Mouse (Mus musculus) midbrain, postnatal 0 days (tissue): Measurements from ENCODE around the gene Plcl1. TPM values are rescaled to one million over a fixed set of nuclear protein-coding genes. Genes with fewer than 3 reads are reported as not detected.

ENCODE experiments used
- ATAC-seq: fragments of 200-750 bp; cut with Nextera tagmentation; 2 replicates; pipeline ENCODE4 v1.8.0; 2017; ENCODE audit warnings: moderate number of reproducible peaks, mild to moderate bottlenecking, moderate TSS enrichment, moderate library complexity; ENCODE audit not compliant: low FRiP score
- DNase-seq: peaks from one replicate; pipeline ENCODE4 v3.0.0-alpha.2; 2015; ENCODE audit warnings: low spot score
- H3K27ac ChIP-seq: fragments of 300-500 bp; sonication (generic); 2 replicates; pipeline ENCODE4 v1.5.1; 2014; ENCODE audit warnings: low read depth, mild to moderate bottlenecking, low read length, mixed read lengths
- H3K27me3 ChIP-seq: fragments of 300-500 bp; sonication (generic); 2 replicates; pipeline ENCODE4 v1.6.1; 2014; ENCODE audit warnings: low read length, control low read depth, mixed read lengths; ENCODE audit not compliant: insufficient read depth
- H3K36me3 ChIP-seq: fragments of 300-500 bp; sonication (generic); 2 replicates; pipeline ENCODE4 v1.6.1; 2014; ENCODE audit warnings: low read length, control low read depth, mixed read lengths; ENCODE audit not compliant: insufficient read depth
- H3K4me1 ChIP-seq: fragments of 300-500 bp; sonication (generic); 2 replicates; pipeline ENCODE4 v1.6.1; 2014; ENCODE audit warnings: mild to moderate bottlenecking, control low read depth, antibody characterized with exemption, low read length, mixed read lengths; ENCODE audit not compliant: insufficient read depth
- H3K4me2 ChIP-seq: fragments of 300-500 bp; sonication (generic); 2 replicates; pipeline ENCODE4 v1.6.1; 2014; ENCODE audit warnings: low read depth, mild to moderate bottlenecking, low read length, mixed read lengths; ENCODE audit not compliant: poor library complexity, severe bottlenecking
- H3K4me3 ChIP-seq: fragments of 300-500 bp; sonication (generic); 2 replicates; pipeline ENCODE4 v1.5.1; 2014; ENCODE audit warnings: low read depth, mild to moderate bottlenecking, low read length, moderate library complexity
- H3K9ac ChIP-seq: fragments of 300-500 bp; sonication (generic); replicated peaks from 2 replicates; pipeline ENCODE4 v1.6.1; 2014; ENCODE audit warnings: mild to moderate bottlenecking, low read length, moderate library complexity, mixed read lengths; ENCODE audit not compliant: poor library complexity, severe bottlenecking
- H3K9me3 ChIP-seq: fragments of 300-500 bp; sonication (generic); 2 replicates; pipeline ENCODE4 v1.6.1; 2016; ENCODE audit warnings: low read length, control low read depth
- CTCF ChIP-seq: IDR thresholded peaks from 2 replicates; pipeline ENCODE4 v1.5.1; 2016; ENCODE audit warnings: antibody characterized with exemption, mild to moderate bottlenecking
- WGBS: fragments of 180-500 bp; shearing (Covaris S2); extraction: QIAGEN DNeasy Blood & Tissue Kit; methylation state at CpG from one replicate; pipeline ENCODE4 v1.1.7; 2014; 5-methylcytosine and 5-hydroxymethylcytosine counted together
- polyA plus RNA-seq: library from polyadenylated mRNA; unstranded; fragments of >200 nt; fragmentation: Nextera tagmentation; extraction: Ambion mirVana; gene quantifications from 2 replicates; pipeline ENCODE4 v1.2.1, GENCODE M21; 2015
- total RNA-seq: library from RNA; depleted of rRNA; stranded (reverse); fragments of >200 nt; gene quantifications from 2 replicates; pipeline ENCODE4 v1.2.3, GENCODE M21; 2014

Gene Plcl1
- total and polyA plus RNA-seq, 2 experiments from 2014 or later = 3.9 to 9.4 TPM

GRCm38 (mm10) chr1:55570225-55570624, 164.5 kb downstream of the Plcl1 start:
- no peaks in the 10 kb centered on the region for H3K36me3 ChIP-seq
- DNase-seq = no peak
- no peaks in the 10 kb centered on the region for H3K4me1 ChIP-seq
- no peak overlapping the region for H3K4me2 ChIP-seq
- H3K27me3 ChIP-seq = no peaks in the 10 kb centered on the region
- no peak overlapping the region for H3K4me3 ChIP-seq
- H3K27ac ChIP-seq = no peak overlapping the region
- no peaks in the 10 kb centered on the region for H3K9me3 ChIP-seq
- no peak for ATAC-seq
- TF ChIP-seq CTCF = no peak
- no peak overlapping the region for H3K9ac ChIP-seq
- WGBS = 89% methylated on average over 5 of the region's 5 CpGs

- H3K9ac ChIP-seq = no peak overlapping the region
- H3K9me3 ChIP-seq = no peaks in the 10 kb centered on the region
- H3K4me3 ChIP-seq = no peak overlapping the region
- H3K27ac ChIP-seq = no peak overlapping the region
- no peak for ATAC-seq
- 89% methylated on average over 4 of the region's 4 CpGs for WGBS
- H3K36me3 ChIP-seq = no peaks in the 10 kb centered on the region
- no peaks in the 10 kb centered on the region for H3K27me3 ChIP-seq
- H3K4me1 ChIP-seq = no peaks in the 10 kb centered on the region
- no peak for DNase-seq
- H3K4me2 ChIP-seq = no peak overlapping the region
- no peak for TF ChIP-seq CTCF
Observed at GRCm38 (mm10) chr1:55571399-55571798, 165.7 kb downstream of the Plcl1 start.

- Histone ChIP-seq H3K4me1 (no peaks in the 10 kb centered on the region), H3K9ac (no peak overlapping the region), H3K27me3 (no peaks in the 10 kb centered on the region), H3K27ac (no peak overlapping the region), H3K4me2 (no peak overlapping the region), H3K4me3 (no peak overlapping the region), H3K9me3 (no peaks in the 10 kb centered on the region), H3K36me3 (no peaks in the 10 kb centered on the region)
- DNase-seq (no peak), ATAC-seq (no peak)
- TF ChIP-seq CTCF = no peak
Observed at GRCm38 (mm10) chr1:55572202-55572601, 166.5 kb downstream of the Plcl1 start.

GRCm38 (mm10) chr1:55572664-55573063, 166.9 kb downstream of the Plcl1 start:
- H3K27me3 ChIP-seq = no peaks in the 10 kb centered on the region
- no peak for ATAC-seq

GRCm38 (mm10) chr1:55575916-55576315, 170.2 kb downstream of the Plcl1 start:
- DNase-seq (no peak), ATAC-seq (no peak)
- Histone ChIP-seq H3K4me2 (no peak overlapping the region), H3K36me3 (no peaks in the 10 kb centered on the region), H3K27ac (no peak overlapping the region), H3K9me3 (no peaks in the 10 kb centered on the region), H3K27me3 (no peaks in the 10 kb centered on the region), H3K4me3 (no peak overlapping the region), H3K4me1 (no peaks in the 10 kb centered on the region), H3K9ac (no peak overlapping the region)
- no peak for TF ChIP-seq CTCF
- WGBS = 64% methylated on average over 2 of the region's 2 CpGs

More at GRCm38 (mm10) chr1:55572664-55573063, 166.9 kb downstream of the Plcl1 start:
- WGBS = 94% methylated on average over 3 of the region's 3 CpGs
- no peak overlapping the region for H3K4me2 ChIP-seq
- DNase-seq = no peak
- H3K4me3 ChIP-seq = no peak overlapping the region
- H3K9ac ChIP-seq = no peak overlapping the region
- H3K4me1 ChIP-seq = no peaks in the 10 kb centered on the region
- TF ChIP-seq CTCF = no peak
- H3K9me3 ChIP-seq = no peaks in the 10 kb centered on the region
- H3K27ac ChIP-seq = no peak overlapping the region
- no peaks in the 10 kb centered on the region for H3K36me3 ChIP-seq

GRCm38 (mm10) chr1:55581752-55582151, 176.0 kb downstream of the Plcl1 start:
- no peak overlapping the region for H3K4me3 ChIP-seq
- no peak overlapping the region for H3K27ac ChIP-seq
- no peaks in the 10 kb centered on the region for H3K9me3 ChIP-seq
- DNase-seq = no peak
- no peak for ATAC-seq
- H3K9ac ChIP-seq = no peak overlapping the region
- 0 out of 2 replicates have a peak, but pooled peaks cover 3% of the 10 kb centered on the region for H3K27me3 ChIP-seq
- no peak for TF ChIP-seq CTCF
- WGBS = 77% methylated on average over 2 of the region's 2 CpGs
- H3K4me1 ChIP-seq = no peaks in the 10 kb centered on the region
- H3K4me2 ChIP-seq = no peak overlapping the region
- H3K36me3 ChIP-seq = no peaks in the 10 kb centered on the region
